Mouse (Mus musculus): ENCODE results near the gene 2010111I01Rik.

The 2010111I01Rik gene

GRCm38 (mm10) chr13:63112043-63112597, 147.4 kb downstream of the 2010111I01Rik start:
- no peak for DNase-seq (ENCODE audit: low read depth)

GRCm38 (mm10) chr13:63112598-63113372, 148.1 kb downstream of the 2010111I01Rik start:
- no peak for DNase-seq (ENCODE audit: low read depth)

GRCm38 (mm10) chr13:63113881-63114301, 149.2 kb downstream of the 2010111I01Rik start:
- DNase-seq (ENCODE audit: low read depth), result peak; percentile 30

GRCm38 (mm10) chr13:63115187-63115784, 150.6 kb downstream of the 2010111I01Rik start:
- no peak for DNase-seq (ENCODE audit: low read depth)

- peak; percentile 34 for DNase-seq (ENCODE audit: low read depth)
Measured at GRCm38 (mm10) chr13:63117495-63118184, 152.9 kb downstream of the 2010111I01Rik start.

- DNase-seq (ENCODE audit: low read depth), result no peak
Measured at GRCm38 (mm10) chr13:63118682-63119081, 154.0 kb downstream of the 2010111I01Rik start.

GRCm38 (mm10) chr13:63120296-63120695, 155.6 kb downstream of the 2010111I01Rik start:
- no peak for DNase-seq (ENCODE audit: low read depth)

- DNase-seq (ENCODE audit: low read depth), result no peak
Measured at GRCm38 (mm10) chr13:63121747-63122146, 157.1 kb downstream of the 2010111I01Rik start.

GRCm38 (mm10) chr13:63126206-63126605, 161.5 kb downstream of the 2010111I01Rik start:
- DNase-seq (ENCODE audit: low read depth), result no peak

GRCm38 (mm10) chr13:63127516-63127915, 162.8 kb downstream of the 2010111I01Rik start:
- DNase-seq (ENCODE audit: low read depth), result no peak

- no peak for DNase-seq (ENCODE audit: low read depth)
Measured at GRCm38 (mm10) chr13:63134879-63135421, 170.3 kb downstream of the 2010111I01Rik start.

- DNase-seq (ENCODE audit: low read depth), result no peak
Measured at GRCm38 (mm10) chr13:63135994-63136393, 171.3 kb downstream of the 2010111I01Rik start.

GRCm38 (mm10) chr13:63136775-63137174, 172.1 kb downstream of the 2010111I01Rik start:
- no peak for DNase-seq (ENCODE audit: low read depth)

GRCm38 (mm10) chr13:63138376-63139048, 173.8 kb downstream of the 2010111I01Rik start:
- DNase-seq (ENCODE audit: low read depth), result no peak

GRCm38 (mm10) chr13:63139463-63140226, 175.0 kb downstream of the 2010111I01Rik start:
- DNase-seq (ENCODE audit: low read depth), result no peak

- no peak for DNase-seq (ENCODE audit: low read depth)
Measured at GRCm38 (mm10) chr13:63140784-63141183, 176.1 kb downstream of the 2010111I01Rik start.

- no peak for DNase-seq (ENCODE audit: low read depth)
Measured at GRCm38 (mm10) chr13:63141275-63141674, 176.6 kb downstream of the 2010111I01Rik start.

GRCm38 (mm10) chr13:63146604-63147188, 182.0 kb downstream of the 2010111I01Rik start:
- DNase-seq (ENCODE audit: low read depth), result no peak

GRCm38 (mm10) chr13:63148157-63148556, 183.5 kb downstream of the 2010111I01Rik start:
- DNase-seq (ENCODE audit: low read depth), result no peak

GRCm38 (mm10) chr13:63150470-63151020, 185.9 kb downstream of the 2010111I01Rik start:
- DNase-seq (ENCODE audit: low read depth), result no peak

Data from c-Kit-positive CD71-positive TER-119-negative erythroid progenitor cells, embryonic 14.5 days (primary cell).